Mouse (Mus musculus): ENCODE measurements around the gene Mkln1. TPM values are rescaled to one million over a fixed set of nuclear protein-coding genes. Genes with fewer than 3 reads are reported as not detected.

Gene Mkln1
- polyA plus RNA-seq (2015; fragmentation: Nextera tagmentation; extraction: Ambion mirVana): 94.3 and 136 TPM in 2 replicates

DNA sequence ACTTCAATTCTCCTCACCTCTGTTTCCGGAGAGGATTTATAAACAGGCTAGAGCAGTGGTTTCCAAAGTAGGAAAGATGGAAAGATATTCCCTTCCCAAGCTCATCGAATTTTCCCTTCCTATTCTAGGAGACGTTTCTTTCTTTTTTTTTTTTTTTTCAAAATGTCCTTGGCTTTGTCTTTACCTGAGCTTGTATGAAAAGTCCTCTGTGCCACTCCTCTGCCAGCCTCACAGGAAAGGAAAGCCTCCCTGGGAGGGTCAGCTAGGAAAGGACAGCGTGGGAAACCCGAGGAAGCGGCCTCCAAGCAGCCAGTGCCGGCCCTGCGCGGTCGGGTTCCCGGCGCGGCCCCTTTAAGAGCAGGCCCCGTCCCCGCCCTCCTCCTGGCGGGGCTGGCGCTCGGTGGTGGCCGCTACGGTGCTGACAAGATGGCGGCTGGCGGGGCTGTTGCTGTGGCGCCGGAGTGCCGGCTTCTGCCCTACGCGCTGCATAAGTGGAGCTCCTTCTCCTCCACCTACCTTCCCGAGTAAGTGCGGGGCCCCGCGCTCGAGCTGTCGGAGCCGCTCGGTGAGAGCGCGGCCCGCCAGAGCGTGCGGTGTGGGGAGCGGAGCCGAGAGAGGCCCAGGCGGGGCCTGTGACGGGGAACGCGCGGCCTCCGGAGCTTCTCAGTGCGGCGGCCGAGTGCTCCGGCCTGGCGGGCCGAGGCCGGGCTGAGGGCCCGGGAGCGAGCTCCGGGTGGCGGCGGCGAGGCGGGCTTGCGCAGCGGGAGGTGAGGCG, at the start of gene Mkln1:
Mkln1 (plus strand) TSS at position 305 of the 775 bp plus-strand sequence.

GRCm38 (mm10) chr6:31563235-31564181, 165.0 kb downstream of the Mkln1 start, which contains the start of gene Podxl:
TSS of gene Podxl (minus strand) at chr6:31563981.

Other genes starting within 250 kb of the Mkln1 start
- 11.1 and 16.1 TPM in 2 replicates for gene Podxl, start 165.2 kb downstream of the Mkln1 start, polyA plus RNA-seq (2015; fragmentation: Nextera tagmentation; extraction: Ambion mirVana)

Data from adrenal gland, postnatal 0 days (tissue).